Mouse (Mus musculus) gastrocnemius, adult 2 months (tissue): ENCODE data around the gene Pax9. TPM values are rescaled to one million over a fixed set of nuclear protein-coding genes. Genes with fewer than 3 reads are reported as not detected.

Experiments
- DNase-seq: peaks from one replicate; pipeline ENCODE4 v3.0.0; 2022
- H3K27ac ChIP-seq: fragments of 200-600 bp; 2 replicates; pipeline ENCODE4 v1.8.1; 2022; ENCODE audit warnings: mild to moderate bottlenecking
- H3K4me3 ChIP-seq: fragments of 200-600 bp; 2 replicates; pipeline ENCODE4 v1.8.1; 2022; ENCODE audit warnings: mild to moderate bottlenecking, moderate library complexity
- CTCF ChIP-seq: fragments of 200-600 bp; IDR thresholded peaks from 2 replicates; pipeline ENCODE4 v1.8.1; 2022; ENCODE audit warnings: antibody characterized with exemption, mild to moderate bottlenecking, moderate library complexity
- intact Hi-C: fragments of 180-260 bp; cut with DNase I; formaldehyde crosslinking; loops from one replicate; pipeline ENCODE4 v1.15.1; 2025
- total RNA-seq, 2 experiments: library from RNA; stranded (reverse); gene quantifications; 2 replicates each; pipeline ENCODE4 v1.2.3; 2021

The Pax9 gene
- total RNA-seq, 2 experiments from 2014 or later: 0.06 to 0.10 TPM

DNA sequence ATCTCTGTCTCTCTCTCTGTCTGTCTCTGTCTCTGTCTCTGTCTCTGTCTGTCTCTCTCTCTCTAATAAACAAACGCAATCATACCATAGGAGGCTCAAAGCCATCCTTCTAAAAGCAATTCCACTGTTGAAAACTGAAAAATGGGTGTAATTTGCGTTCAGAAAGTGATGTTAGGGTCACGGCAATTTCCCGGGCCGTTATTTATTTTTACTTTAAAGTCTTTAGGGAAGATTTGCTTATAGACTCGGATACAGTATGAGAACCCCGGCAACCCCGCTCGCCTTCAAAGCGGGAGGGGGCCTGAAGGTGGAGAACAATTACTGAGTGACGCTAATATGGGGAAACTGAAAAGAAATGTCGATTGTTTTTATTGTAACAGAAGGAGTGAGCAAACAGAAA is 566 bp upstream of the Pax9 start:
- H3K4me3 ChIP-seq: no peak overlapping the region
- intact Hi-C loops: no loop called here
- no peak for TF ChIP-seq CTCF
- DNase-seq: no peak
- H3K27ac ChIP-seq: no peak overlapping the region

DNA sequence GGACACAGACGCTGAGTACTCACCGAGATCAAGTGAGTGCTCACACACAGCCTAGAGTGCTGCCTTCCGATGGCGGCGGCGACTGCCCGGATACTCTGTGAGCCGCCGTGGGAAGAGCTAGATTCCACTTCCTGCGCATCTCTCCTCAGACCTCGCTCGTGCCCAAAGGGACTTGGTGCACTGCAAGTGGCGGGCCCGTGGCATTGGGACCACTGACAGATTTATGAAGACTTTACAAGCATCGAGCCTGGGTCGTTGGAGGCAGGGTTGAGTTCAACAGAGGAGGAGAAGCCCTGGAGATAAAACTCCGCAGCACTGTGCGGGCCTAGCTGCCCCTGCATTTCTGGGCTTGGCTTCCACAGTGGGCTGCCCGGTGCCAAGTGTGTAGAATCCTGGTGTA is 969 bp downstream of the Pax9 start:
- no peak for TF ChIP-seq CTCF
- intact Hi-C loops: no loop called here
- no peak overlapping the region for H3K4me3 ChIP-seq
- DNase-seq: no peak
- no peak overlapping the region for H3K27ac ChIP-seq

GRCm38 (mm10) chr12:56693411-56694098 is 2.0 kb downstream of the Pax9 start:
- DNase-seq: no peak
- no peak for TF ChIP-seq CTCF
- Histone ChIP-seq H3K4me3 (no peak overlapping the region), H3K27ac (no peak overlapping the region)
- intact Hi-C loops: no loop called here

DNA sequence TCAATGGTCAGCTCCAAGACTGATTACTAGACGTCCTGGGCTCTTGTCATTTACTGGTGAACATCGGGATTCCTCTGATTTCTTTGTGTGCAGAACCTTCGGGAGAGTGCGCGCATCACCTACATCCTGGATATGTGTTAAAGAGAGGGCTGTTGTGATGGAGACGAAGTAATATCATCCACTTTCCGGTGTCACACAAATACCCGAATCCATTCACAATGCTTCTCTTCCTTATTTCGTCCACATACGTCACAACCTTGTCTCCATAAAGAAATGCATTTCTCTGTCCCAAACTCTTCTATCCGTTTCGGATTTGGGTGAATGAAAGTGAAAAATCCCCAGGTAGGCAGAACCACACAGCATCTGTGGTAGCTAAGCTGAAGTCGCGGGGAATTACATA is 2.8 kb downstream of the Pax9 start:
- TF ChIP-seq CTCF: no peak
- Histone ChIP-seq H3K4me3 (no peak overlapping the region), H3K27ac (no peak overlapping the region)
- DNase-seq: no peak
- intact Hi-C loops: no loop called here

- DNase-seq: no peak
- peak overlapping the region; percentile 65 for H3K4me3 ChIP-seq
- no peak for TF ChIP-seq CTCF
- no peak overlapping the region for H3K27ac ChIP-seq
- intact Hi-C loops: no loop called here
These were observed 3.4 kb downstream of the Pax9 start for GRCm38 (mm10) chr12:56694936-56695335.

GRCm38 (mm10) chr12:56695358-56696173 is 4.0 kb downstream of the Pax9 start:
- peak overlapping the region; percentile 65 for H3K4me3 ChIP-seq
- H3K27ac ChIP-seq: no peak overlapping the region
- no peak for TF ChIP-seq CTCF
- DNase-seq: peak; percentile 76
- intact Hi-C loops: no loop called here

- Histone ChIP-seq H3K27ac (no peak overlapping the region), H3K4me3 (peak overlapping the region; percentile 65)
- no peak for TF ChIP-seq CTCF
- DNase-seq: peak; percentile 21
- intact Hi-C loops: no loop called here
These were observed 4.8 kb downstream of the Pax9 start for GRCm38 (mm10) chr12:56696174-56697010.

- intact Hi-C loops: no loop called here
- DNase-seq: peak; percentile 18
- H3K4me3 ChIP-seq: peak overlapping the region; percentile 65
These were observed 5.6 kb downstream of the Pax9 start for GRCm38 (mm10) chr12:56697011-56697740.

DNA sequence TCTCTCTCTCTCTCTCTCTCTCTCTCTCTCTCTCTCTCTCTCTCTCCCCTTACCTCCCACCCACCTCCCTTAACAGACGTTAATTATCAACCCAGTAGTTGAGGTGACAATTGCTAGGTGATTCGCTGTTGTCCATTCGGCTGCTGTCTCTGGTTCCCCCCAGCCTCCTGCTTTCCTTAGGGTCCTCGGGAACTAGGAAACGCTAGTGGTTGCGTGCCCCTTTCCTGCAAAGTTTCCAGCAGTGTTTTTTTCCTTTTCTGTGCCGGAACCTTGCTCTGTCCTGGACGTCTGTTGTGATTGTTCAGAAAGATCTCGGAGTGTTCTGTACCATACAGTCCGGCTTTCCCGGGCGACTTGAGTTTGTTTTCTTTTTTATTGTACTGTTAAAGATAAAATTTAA is 6.2 kb downstream of the Pax9 start:
- TF ChIP-seq CTCF: no peak
- Histone ChIP-seq H3K27ac (no peak overlapping the region), H3K4me3 (no peak overlapping the region)
- intact Hi-C loops: no loop called here
- no peak for DNase-seq

More at GRCm38 (mm10) chr12:56697011-56697740, 5.6 kb downstream of the Pax9 start:
- H3K27ac ChIP-seq: no peak overlapping the region
- no peak for TF ChIP-seq CTCF

- intact Hi-C loops: no loop called here
- no peak overlapping the region for H3K4me3 ChIP-seq
- H3K27ac ChIP-seq: no peak overlapping the region
- DNase-seq: no peak
- TF ChIP-seq CTCF: no peak
These were observed 6.8 kb downstream of the Pax9 start for GRCm38 (mm10) chr12:56698191-56698980.

- TF ChIP-seq CTCF: no peak
- no peak for DNase-seq
- H3K4me3 ChIP-seq: no peak overlapping the region
- H3K27ac ChIP-seq: no peak overlapping the region
- intact Hi-C loops: no loop called here
These were observed 7.8 kb downstream of the Pax9 start for GRCm38 (mm10) chr12:56699351-56699750.
